Mouse (Mus musculus): ENCODE measurements at regions not wholly inside any gene's neighbourhood (a gene's known extent, or its start where the extent isn't known, plus 50 kb on each side); places are given as distances from the start of the nearest gene placed in this dataset.

- no peak for TF ChIP-seq CTCF (IDR thresholded peaks at IDR 0.05; ENCODE audit: low read depth, low read length)
- TF ChIP-seq GATA1 (IDR thresholded peaks at IDR 0.05; ENCODE audit: borderline replicate concordance, low read length) = no peak
Observed at GRCm38 (mm10) chr2:75559920-75560319, 99.1 kb upstream of the Hnrnpa3 start.

All from G1E (cell line).